Mouse (Mus musculus) neural tube, embryonic 11.5 days (tissue): ENCODE results near the gene Epyc. TPM values are rescaled to one million over a fixed set of nuclear protein-coding genes. Genes with fewer than 3 reads are reported as not detected.

Experiments
- ATAC-seq: fragments of 200-750 bp; cut with Nextera tagmentation; 2 replicates; pipeline ENCODE4 v1.8.0; 2017; ENCODE audit warnings: moderate number of reproducible peaks, mild to moderate bottlenecking, moderate TSS enrichment, moderate library complexity; ENCODE audit not compliant: insufficient read depth, low FRiP score, low TSS enrichment
- DNase-seq: peaks from one replicate; pipeline ENCODE4 v3.0.0-alpha.2; 2015; ENCODE audit warnings: low spot score
- H3K27ac ChIP-seq: fragments of 300-500 bp; sonication (generic); 2 replicates; pipeline ENCODE4 v1.5.1; 2014; ENCODE audit warnings: low read depth, mild to moderate bottlenecking, low read length
- H3K27me3 ChIP-seq: fragments of 300-500 bp; sonication (generic); 2 replicates; pipeline ENCODE4 v1.6.1; 2014; ENCODE audit warnings: mild to moderate bottlenecking, low read length, mixed read lengths; ENCODE audit not compliant: control insufficient read depth, insufficient read depth
- H3K36me3 ChIP-seq: fragments of 300-500 bp; sonication (generic); 2 replicates; pipeline ENCODE4 v1.6.1; 2014; ENCODE audit warnings: mild to moderate bottlenecking, low read length, moderate library complexity, mixed read lengths; ENCODE audit not compliant: control insufficient read depth, insufficient read depth
- H3K4me1 ChIP-seq: fragments of 300-500 bp; sonication (generic); 2 replicates; pipeline ENCODE4 v1.6.1; 2014; ENCODE audit warnings: low read length, mixed read lengths; ENCODE audit not compliant: control insufficient read depth, insufficient read depth
- H3K4me2 ChIP-seq: fragments of 300-500 bp; sonication (generic); 2 replicates; pipeline ENCODE4 v1.6.1; 2014; ENCODE audit warnings: low read depth, mild to moderate bottlenecking, moderate library complexity
- H3K4me3 ChIP-seq: fragments of 300-500 bp; sonication (generic); 2 replicates; pipeline ENCODE4 v1.5.1; 2014; ENCODE audit warnings: low read depth, low read length
- H3K9ac ChIP-seq: fragments of 300-500 bp; sonication (generic); 2 replicates; pipeline ENCODE4 v1.6.1; 2014; ENCODE audit warnings: mild to moderate bottlenecking, low read length
- H3K9me3 ChIP-seq: fragments of 300-500 bp; sonication (generic); 2 replicates; pipeline ENCODE4 v1.6.1; 2016; ENCODE audit warnings: low read length; ENCODE audit not compliant: control insufficient read depth
- WGBS: fragments of 180-500 bp; shearing (Covaris S2); extraction: QIAGEN DNeasy Blood & Tissue Kit; methylation state at CpG from one replicate; pipeline ENCODE4 v1.1.7; 2014; 5-methylcytosine and 5-hydroxymethylcytosine counted together
- polyA plus RNA-seq: library from polyadenylated mRNA; unstranded; fragments of >200 nt; fragmentation: Nextera tagmentation; extraction: Ambion mirVana; gene quantifications from 2 replicates; pipeline ENCODE4 v1.2.1, GENCODE M21; 2014

The Epyc gene
- polyA plus RNA-seq: 0.99 and 1.1 TPM in 2 replicates

GRCm38 (mm10) chr10:97643768-97644167, at the start of gene Epyc:
Gene Epyc, plus strand, starts transcription at chr10:97644068.
- H3K9me3 ChIP-seq: no peaks in the 10 kb centered on the region
- no peak within 1 kb of the TSS for H3K9ac ChIP-seq
- no peak within 1 kb of the TSS for H3K4me3 ChIP-seq
- H3K4me2 ChIP-seq: no peak within 1 kb of the TSS
- WGBS: 85% methylated on average over 2 of the region's 2 CpGs
- DNase-seq (no peak), ATAC-seq (no peak)
- no peaks in the 10 kb centered on the region for H3K4me1 ChIP-seq
- H3K36me3 ChIP-seq: no peaks in the 10 kb centered on the region
- H3K27ac ChIP-seq: no peak within 1 kb of the TSS
- H3K27me3 ChIP-seq: no peaks in the 10 kb centered on the region

GRCm38 (mm10) chr10:97595680-97596079, 48.2 kb upstream of the Epyc start:
- peak; percentile 12 for DNase-seq
- Histone ChIP-seq H3K36me3 (no peaks in the 10 kb centered on the region), H3K9me3 (no peaks in the 10 kb centered on the region), H3K4me3 (no peak overlapping the region), H3K27me3 (no peaks in the 10 kb centered on the region), H3K4me2 (no peak overlapping the region), H3K27ac (no peak overlapping the region), H3K4me1 (no peaks in the 10 kb centered on the region), H3K9ac (no peak overlapping the region)
- WGBS: 86% methylated on average over 1 of the region's 1 CpGs
- ATAC-seq: no peak

- no peak overlapping the region for H3K4me3 ChIP-seq
- H3K9ac ChIP-seq: no peak overlapping the region
- H3K27ac ChIP-seq: no peak overlapping the region
- no peak overlapping the region for H3K4me2 ChIP-seq
- H3K36me3 ChIP-seq: no peaks in the 10 kb centered on the region
- no peaks in the 10 kb centered on the region for H3K4me1 ChIP-seq
- H3K9me3 ChIP-seq: no peaks in the 10 kb centered on the region
- no peak for ATAC-seq
- WGBS: 76% methylated on average over 4 of the region's 4 CpGs
- no peak for DNase-seq
- no peaks in the 10 kb centered on the region for H3K27me3 ChIP-seq
Observed at GRCm38 (mm10) chr10:97601744-97602143, 42.1 kb upstream of the Epyc start.

DNA sequence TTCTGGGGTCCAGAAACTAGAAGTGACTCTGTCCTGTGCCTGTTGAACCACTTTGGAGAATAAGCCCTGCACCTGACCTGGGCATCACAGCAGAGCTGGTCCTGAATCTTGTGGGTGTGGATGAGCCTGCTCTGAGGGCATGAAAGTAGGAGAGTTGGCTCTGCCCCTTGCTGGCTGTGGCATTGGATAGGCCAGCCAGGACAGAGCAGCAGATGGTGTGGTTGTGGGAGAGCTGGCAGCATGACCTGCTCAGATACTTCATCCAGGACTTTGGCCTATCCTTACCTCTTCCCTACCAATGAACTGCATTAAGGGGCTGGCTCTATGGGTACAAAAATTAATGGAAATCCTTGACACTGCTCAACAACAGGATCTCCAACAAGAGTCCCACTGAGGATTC, 40.6 kb upstream of the Epyc start:
- no peaks in the 10 kb centered on the region for H3K36me3 ChIP-seq

DNA sequence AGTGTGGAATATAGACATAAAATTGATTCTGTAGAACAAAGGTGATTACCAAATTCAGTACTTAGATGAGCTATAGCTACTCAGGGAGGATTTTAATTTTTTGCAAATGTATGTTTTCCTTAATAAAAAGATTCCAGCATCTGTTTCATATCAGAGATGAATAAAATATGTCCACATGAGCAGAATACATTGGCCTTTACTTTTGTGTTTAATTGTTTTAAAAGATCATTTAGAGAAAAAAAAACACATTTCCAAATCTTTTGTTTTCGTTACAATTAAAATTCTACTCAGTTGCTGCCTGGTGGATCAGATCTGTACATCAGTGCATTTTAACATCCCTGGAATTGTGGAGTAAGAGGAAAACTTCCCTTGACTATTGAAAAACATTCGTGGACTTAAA, 37.3 kb upstream of the Epyc start, which contains the start of gene Kera:
Kera (plus strand) TSS at position 301 of the 400 bp plus-strand sequence.
- no peaks in the 10 kb centered on the region for H3K9me3 ChIP-seq
- no peak for DNase-seq
- ATAC-seq: no peak

More for the DNA sequence above, 40.6 kb upstream of the Epyc start:
- DNase-seq (no peak), ATAC-seq (no peak)
- Histone ChIP-seq H3K4me3 (no peak overlapping the region), H3K9me3 (no peaks in the 10 kb centered on the region), H3K27me3 (no peaks in the 10 kb centered on the region), H3K9ac (no peak overlapping the region), H3K4me1 (no peaks in the 10 kb centered on the region), H3K4me2 (no peak overlapping the region), H3K27ac (no peak overlapping the region)

DNA sequence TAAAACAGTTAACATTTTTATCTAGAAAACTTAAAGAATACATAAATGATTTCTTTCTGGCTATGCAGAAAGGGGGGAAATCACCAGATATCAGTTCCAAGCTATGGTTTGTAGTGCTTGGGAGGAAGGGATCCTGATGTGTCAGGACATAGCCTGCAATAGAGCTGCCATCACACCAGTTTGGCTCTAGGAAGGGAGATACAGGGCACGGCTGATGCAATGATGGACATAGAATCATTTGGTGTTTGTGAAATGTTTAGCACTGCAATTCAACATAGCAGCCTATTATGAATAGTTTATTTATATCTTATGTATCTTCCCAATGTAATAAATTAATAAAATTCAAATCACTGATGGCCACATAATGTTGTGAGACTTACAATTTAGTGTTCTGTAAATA, 21.5 kb upstream of the Epyc start:
- Histone ChIP-seq H3K27me3 (no peaks in the 10 kb centered on the region), H3K36me3 (no peaks in the 10 kb centered on the region), H3K4me3 (no peak overlapping the region), H3K9me3 (no peaks in the 10 kb centered on the region), H3K4me2 (no peak overlapping the region), H3K27ac (no peak overlapping the region), H3K9ac (no peak overlapping the region), H3K4me1 (no peaks in the 10 kb centered on the region)
- no peak for ATAC-seq
- WGBS: 87% methylated on average over 1 of the region's 1 CpGs
- DNase-seq: no peak

More for the DNA sequence above, 37.3 kb upstream of the Epyc start, which contains the start of gene Kera:
- no peaks in the 10 kb centered on the region for H3K4me1 ChIP-seq
- no peak within 1 kb of the TSS for H3K4me3 ChIP-seq
- H3K27me3 ChIP-seq: no peaks in the 10 kb centered on the region
- H3K36me3 ChIP-seq: no peaks in the 10 kb centered on the region
- WGBS: 85% methylated on average over 2 of the region's 2 CpGs
- no peak within 1 kb of the TSS for H3K27ac ChIP-seq
- no peak within 1 kb of the TSS for H3K4me2 ChIP-seq
- no peak within 1 kb of the TSS for H3K9ac ChIP-seq

DNA sequence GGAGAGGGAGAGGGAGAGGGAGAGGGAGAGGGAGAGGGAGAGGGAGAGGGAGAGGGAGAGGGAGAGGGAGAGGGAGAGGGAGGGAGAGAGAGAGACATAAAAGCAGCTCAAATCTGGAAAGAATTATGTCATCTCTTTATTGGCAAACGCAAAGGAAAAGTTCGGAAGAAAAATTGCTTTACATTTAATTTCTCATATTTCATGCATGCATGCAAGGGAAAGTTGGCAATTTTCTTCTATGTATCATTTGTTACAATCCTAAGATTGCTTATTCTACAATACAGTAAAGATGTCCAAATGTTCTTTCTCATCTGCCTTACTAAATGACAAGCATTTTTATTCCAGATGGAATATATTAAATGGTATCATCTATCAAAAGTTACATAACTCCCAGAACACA, 19.5 kb upstream of the Epyc start:
- Histone ChIP-seq H3K9ac (no peak overlapping the region), H3K4me2 (no peak overlapping the region), H3K9me3 (no peaks in the 10 kb centered on the region), H3K27ac (no peak overlapping the region), H3K27me3 (no peaks in the 10 kb centered on the region), H3K4me3 (no peak overlapping the region), H3K36me3 (no peaks in the 10 kb centered on the region), H3K4me1 (no peaks in the 10 kb centered on the region)
- ATAC-seq (no peak), DNase-seq (no peak)
- WGBS: 47% methylated on average over 2 of the region's 2 CpGs

DNA sequence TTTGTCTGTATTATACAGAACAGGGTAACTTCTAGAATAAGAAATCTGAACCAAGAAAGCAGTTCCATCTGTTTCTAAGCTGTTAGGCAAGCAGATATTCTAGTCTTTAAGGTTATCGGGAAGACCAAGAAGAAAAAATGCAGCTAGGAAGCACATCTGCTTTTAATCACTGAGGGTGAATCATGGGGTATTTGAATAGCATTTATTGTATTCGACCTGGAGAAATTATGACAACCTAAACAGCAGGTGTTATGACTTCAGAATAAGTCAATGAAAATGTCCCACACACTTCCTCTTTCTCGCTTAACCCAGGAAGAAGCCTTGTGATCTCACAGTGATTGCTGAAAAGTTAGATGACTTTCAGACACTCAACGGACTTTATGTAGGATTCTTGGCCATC, 18.8 kb upstream of the Epyc start:
- H3K36me3 ChIP-seq: no peaks in the 10 kb centered on the region
- no peak overlapping the region for H3K9ac ChIP-seq
- no peaks in the 10 kb centered on the region for H3K9me3 ChIP-seq
- ATAC-seq: no peak
- no peaks in the 10 kb centered on the region for H3K27me3 ChIP-seq
- DNase-seq: no peak
- no peaks in the 10 kb centered on the region for H3K4me1 ChIP-seq
- no peak overlapping the region for H3K4me2 ChIP-seq
- 53% methylated on average over 4 of the region's 4 CpGs for WGBS
- H3K4me3 ChIP-seq: no peak overlapping the region
- no peak overlapping the region for H3K27ac ChIP-seq

GRCm38 (mm10) chr10:97626543-97626942, 17.3 kb upstream of the Epyc start:
- 74% methylated on average over 1 of the region's 1 CpGs for WGBS
- ATAC-seq: no peak

More at GRCm38 (mm10) chr10:97626543-97626942, 17.3 kb upstream of the Epyc start:
- Histone ChIP-seq H3K4me1 (no peaks in the 10 kb centered on the region), H3K27ac (no peak overlapping the region), H3K4me2 (no peak overlapping the region), H3K9ac (no peak overlapping the region), H3K27me3 (no peaks in the 10 kb centered on the region), H3K4me3 (no peak overlapping the region), H3K36me3 (no peaks in the 10 kb centered on the region), H3K9me3 (no peaks in the 10 kb centered on the region)
- no peak for DNase-seq
